Mouse (Mus musculus) bone marrow, adult 2 months (tissue): ENCODE results near the gene Zfy1. TPM values are rescaled to one million over a fixed set of nuclear protein-coding genes. Genes with fewer than 3 reads are reported as not detected.
"Not testable (repeated sequence)": the region's sequence is repeated elsewhere in the genome, so short reads cannot be mapped to it uniquely, and the experiment has no call there.

Experiments
- H3K27ac ChIP-seq: fragments of 200-500 bp; 2 replicates; pipeline ENCODE4 v1.5.1; 2012; ENCODE audit warnings: low read depth, mild to moderate bottlenecking, control low read depth, inconsistent platforms, low read length; ENCODE audit not compliant: control insufficient read depth, poor library complexity, insufficient read depth
- H3K4me1 ChIP-seq: fragments of 200-500 bp; 2 replicates; pipeline ENCODE4 v1.6.1; 2011; ENCODE audit warnings: low read length; ENCODE audit not compliant: control insufficient read depth, insufficient read depth
- H3K4me3 ChIP-seq: fragments of 200-500 bp; replicated peaks from 2 replicates; pipeline ENCODE3; 2011; ENCODE audit warnings: mild to moderate bottlenecking, low read depth, low read length, control low read depth; ENCODE audit not compliant: control insufficient read depth
- CTCF ChIP-seq: fragments of 200-500 bp; IDR thresholded peaks from 2 replicates; pipeline ENCODE4 v1.5.1; 2011; ENCODE audit warnings: low read length, control low read depth; ENCODE audit not compliant: control insufficient read depth, insufficient read depth
- POLR2A ChIP-seq: fragments of 200-500 bp; IDR thresholded peaks from 2 replicates; pipeline ENCODE4 v1.6.1; 2011; ENCODE audit warnings: low read depth, mild to moderate bottlenecking, control low read depth, low read length, borderline replicate concordance; ENCODE audit not compliant: control insufficient read depth
- WGBS: fragments of 180-500 bp; shearing (Covaris S2); methylation state at CpG from one replicate; pipeline ENCODE4 v1.1.7; 2018; 5-methylcytosine and 5-hydroxymethylcytosine counted together
- polyA plus RNA-seq: library from polyadenylated mRNA; stranded (reverse); fragments of >200 nt; gene quantifications from 2 replicates; pipeline ENCODE4 v1.2.4, GENCODE M21; 2011; ENCODE audit warnings: low replicate concordance; ENCODE audit not compliant: missing spikeins, insufficient read depth, insufficient read length

The Zfy1 gene
- not detected in 2 replicates for polyA plus RNA-seq

DNA sequence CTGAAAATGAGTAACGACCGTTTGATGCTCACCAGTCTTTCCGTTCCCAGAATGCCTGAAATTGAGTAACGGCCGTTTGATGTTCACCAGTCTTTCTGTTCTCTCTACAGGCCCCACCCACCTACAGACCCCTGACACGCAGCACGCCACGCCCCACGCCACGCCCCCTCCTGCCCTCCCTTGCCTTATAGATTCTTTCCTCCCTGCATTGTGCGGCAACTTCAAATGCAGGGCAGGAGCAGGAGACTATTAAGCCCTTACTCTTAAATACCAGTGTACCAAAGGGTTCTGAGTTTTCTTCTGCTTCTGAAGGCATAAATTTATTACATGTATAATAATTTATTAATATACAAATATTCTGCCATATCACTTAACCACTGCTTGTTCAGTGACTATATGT, at the start of gene Zfy1:
Gene Zfy1, minus strand, starts transcription at position 101 of the 400 bp plus-strand sequence.
- not testable (repeated sequence) for H3K27ac ChIP-seq, H3K4me3 ChIP-seq, H3K4me1 ChIP-seq
- WGBS = 70% methylated on average over 2 of the region's 11 CpGs

DNA sequence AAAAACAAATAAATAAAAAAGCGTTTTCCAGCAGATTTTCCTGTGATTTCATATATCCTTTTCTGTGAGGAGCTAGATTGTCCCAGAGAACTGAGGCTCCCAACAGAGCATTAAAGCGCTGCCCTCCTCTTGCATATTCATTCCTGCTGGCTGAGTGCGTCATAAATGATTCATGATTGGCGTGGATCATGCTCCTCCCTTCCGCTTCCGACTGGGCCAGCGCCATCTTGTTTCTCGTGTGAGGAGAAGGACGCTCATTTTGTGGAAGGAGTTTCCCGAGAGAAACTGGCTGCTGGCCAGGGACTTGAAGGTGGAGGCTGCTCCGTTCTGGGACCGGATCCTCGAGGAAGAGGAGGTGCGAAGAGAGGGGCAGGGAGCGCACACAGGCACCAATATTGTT, 21.2 kb upstream of the Zfy1 start, which contains the start of gene Uba1y:
Gene Uba1y, plus strand, starts transcription at position 254 of the 400 bp plus-strand sequence.
- 82% methylated on average over 13 of the region's 15 CpGs for WGBS
- no peak for TF ChIP-seq POLR2A
- no peak within 1 kb of the TSS for H3K27ac ChIP-seq
- H3K4me3 ChIP-seq = no peak within 1 kb of the TSS
- H3K4me1 ChIP-seq = no peaks in the 10 kb centered on the region

DNA sequence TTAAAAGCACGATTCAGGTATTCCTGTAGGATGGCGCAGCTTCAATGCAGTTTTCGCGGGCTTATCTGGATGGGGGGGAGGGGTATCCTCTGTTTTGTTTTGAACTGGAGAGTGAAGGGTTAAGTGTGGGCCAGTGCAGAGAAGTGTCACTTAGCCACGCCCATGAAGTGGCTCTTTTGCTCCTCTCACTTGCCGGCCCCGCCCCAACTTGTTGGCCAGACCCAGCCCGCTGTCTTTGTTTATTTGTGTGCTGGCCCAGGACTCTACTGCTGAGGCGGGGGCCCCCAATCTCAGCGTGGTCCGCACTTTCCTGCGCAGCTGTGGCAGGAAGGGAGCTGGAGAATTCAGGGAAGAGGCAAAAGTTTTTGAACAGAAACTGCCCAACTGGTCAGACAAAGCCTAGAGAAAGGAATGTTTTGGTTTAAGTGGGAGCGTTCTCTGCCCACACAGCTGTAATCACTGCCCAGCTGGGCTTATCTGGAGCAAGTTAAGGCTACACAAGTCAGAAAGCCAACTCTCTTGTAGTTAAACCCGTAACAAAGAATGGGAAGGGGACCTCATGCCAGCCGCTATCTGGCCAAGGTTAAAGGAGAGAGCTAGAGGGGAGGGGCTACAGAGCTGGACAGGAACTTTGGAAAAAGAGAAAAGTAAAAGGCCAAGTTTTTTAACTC, 11.9 kb upstream of the Zfy1 start:
- 5% methylated on average over 15 of the region's 15 CpGs for WGBS
- no peak overlapping the region for H3K4me3 ChIP-seq
- no peak overlapping the region for H3K27ac ChIP-seq
- H3K4me1 ChIP-seq = no peaks in the 10 kb centered on the region
- TF ChIP-seq CTCF (no peak), POLR2A (no peak)

Other genes starting within 250 kb of the Zfy1 start
- not detected in 2 replicates for gene Uba1y, start 21.2 kb upstream of the Zfy1 start, polyA plus RNA-seq
- 3.1 and 5.0 TPM in 2 replicates for gene Kdm5d, start 100.4 kb upstream of the Zfy1 start, polyA plus RNA-seq
- gene Eif2s3y, start 213.1 kb upstream of the Zfy1 start, polyA plus RNA-seq = 25.9 and 26.0 TPM in 2 replicates